Mouse (Mus musculus) kidney, postnatal 0 days (tissue): ENCODE measurements around the gene Tub. TPM values are rescaled to one million over a fixed set of nuclear protein-coding genes. Genes with fewer than 3 reads are reported as not detected.

ENCODE experiments used
- ATAC-seq: fragments of 200-750 bp; cut with Nextera tagmentation; replicated peaks from 2 replicates; pipeline ENCODE4 v1.8.0; 2017; ENCODE audit warnings: low read depth, moderate number of reproducible peaks, moderate TSS enrichment, moderate library complexity; ENCODE audit not compliant: low FRiP score
- DNase-seq: peaks from one replicate; pipeline ENCODE4 v3.0.0-alpha.2; 2016; ENCODE audit warnings: low spot score
- H3K27ac ChIP-seq: fragments of 300-500 bp; sonication (generic); 2 replicates; pipeline ENCODE4 v1.5.1; 2014; ENCODE audit warnings: mild to moderate bottlenecking
- H3K27me3 ChIP-seq: fragments of 300-500 bp; sonication (generic); 2 replicates; pipeline ENCODE4 v1.6.1; 2014; ENCODE audit warnings: low read length, mixed read lengths; ENCODE audit not compliant: insufficient read depth
- H3K36me3 ChIP-seq: fragments of 300-500 bp; sonication (generic); 2 replicates; pipeline ENCODE4 v1.6.1; 2014; ENCODE audit warnings: low read length, mixed read lengths; ENCODE audit not compliant: insufficient read depth
- H3K4me1 ChIP-seq: fragments of 300-500 bp; sonication (generic); replicated peaks from 2 replicates; pipeline ENCODE4 v1.6.1; 2014; ENCODE audit warnings: antibody characterized with exemption, low read length, mixed read lengths; ENCODE audit not compliant: insufficient read depth
- H3K4me2 ChIP-seq: fragments of 300-500 bp; sonication (generic); 2 replicates; pipeline ENCODE4 v1.6.1; 2014; ENCODE audit warnings: mild to moderate bottlenecking, low read length, moderate library complexity, mixed read lengths
- H3K4me3 ChIP-seq: fragments of 300-500 bp; sonication (generic); replicated peaks from 2 replicates; pipeline ENCODE4 v1.5.1; 2014; ENCODE audit warnings: low read depth, low read length
- H3K9ac ChIP-seq: fragments of 300-500 bp; sonication (generic); 2 replicates; pipeline ENCODE4 v1.6.1; 2014; ENCODE audit warnings: low read depth, low read length
- H3K9me3 ChIP-seq: fragments of 300-500 bp; sonication (generic); replicated peaks from 2 replicates; pipeline ENCODE4 v1.6.1; 2016; ENCODE audit warnings: low read length, inconsistent platforms, mixed read lengths
- CTCF ChIP-seq: IDR thresholded peaks from 2 replicates; pipeline ENCODE4 v1.5.1; 2016; ENCODE audit warnings: antibody characterized with exemption, low read depth, mild to moderate bottlenecking, moderate library complexity
- WGBS: fragments of 180-500 bp; shearing (Covaris S2); extraction: QIAGEN DNeasy Blood & Tissue Kit; methylation state at CpG from one replicate; pipeline ENCODE4 v1.1.7; 2014; 5-methylcytosine and 5-hydroxymethylcytosine counted together
- polyA plus RNA-seq: library from polyadenylated mRNA; unstranded; fragments of >200 nt; fragmentation: Nextera tagmentation; extraction: Ambion mirVana; gene quantifications from 2 replicates; pipeline ENCODE4 v1.2.1, GENCODE M21; 2015

The Tub gene
- polyA plus RNA-seq, 1 experiment from 2014 or later = 0.36 TPM

DNA sequence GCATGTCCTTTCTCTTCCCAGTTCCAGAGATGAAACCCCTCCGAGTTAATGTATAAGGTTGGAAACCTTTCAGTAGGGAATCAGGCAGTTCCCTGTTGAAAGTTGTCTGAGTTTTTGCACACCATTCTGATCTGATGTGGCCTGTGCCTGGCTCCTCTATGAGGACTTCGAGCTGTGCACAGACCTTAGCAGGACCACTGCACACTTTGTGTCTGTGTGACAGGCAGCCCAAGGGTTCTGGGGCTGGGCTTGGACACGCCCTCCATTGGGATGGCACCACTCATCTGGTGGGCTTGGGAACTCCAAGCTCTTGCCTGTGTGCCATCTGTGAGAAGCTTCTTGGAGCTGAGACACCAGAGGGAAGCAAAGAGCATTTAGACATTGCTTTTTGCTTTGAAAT lies 81.2 kb downstream of the Tub start:
- Histone ChIP-seq H3K9me3 (no peaks in the 10 kb centered on the region), H3K36me3 (no peaks in the 10 kb centered on the region), H3K9ac (no peak overlapping the region), H3K27ac (no peak overlapping the region), H3K27me3 (no peaks in the 10 kb centered on the region), H3K4me3 (no peak overlapping the region), H3K4me2 (no peak overlapping the region), H3K4me1 (no peaks in the 10 kb centered on the region)
- WGBS = 81% methylated on average over 3 of the region's 3 CpGs
- no peak for TF ChIP-seq CTCF
- DNase-seq (no peak), ATAC-seq (no peak)

DNA sequence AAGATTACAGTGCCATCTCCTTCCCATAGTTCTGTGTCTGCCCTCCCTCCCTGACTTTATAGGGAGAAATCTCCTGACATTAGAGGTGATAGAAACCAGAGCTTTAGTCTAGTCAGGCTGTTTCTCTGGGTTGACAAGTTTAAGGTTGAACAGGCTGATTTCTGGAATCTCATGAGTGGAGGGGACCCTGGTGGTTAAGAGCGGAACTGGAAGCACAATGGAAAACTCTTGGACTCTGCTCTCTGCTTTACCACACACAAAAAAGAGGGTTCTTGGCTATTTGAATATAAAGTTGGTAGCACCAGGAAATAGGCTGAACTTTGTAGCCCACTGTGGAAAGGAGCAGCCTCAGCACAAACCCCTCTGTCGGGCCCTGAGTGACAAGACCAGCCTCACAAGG lies 81.9 kb downstream of the Tub start:
- Histone ChIP-seq H3K27ac (no peak overlapping the region), H3K27me3 (no peaks in the 10 kb centered on the region), H3K4me1 (no peaks in the 10 kb centered on the region), H3K4me2 (no peak overlapping the region), H3K4me3 (no peak overlapping the region), H3K36me3 (no peaks in the 10 kb centered on the region), H3K9me3 (no peaks in the 10 kb centered on the region), H3K9ac (no peak overlapping the region)
- DNase-seq (no peak), ATAC-seq (no peak)
- WGBS = 79% methylated on average over 2 of the region's 2 CpGs
- TF ChIP-seq CTCF = peak; percentile 32

DNA sequence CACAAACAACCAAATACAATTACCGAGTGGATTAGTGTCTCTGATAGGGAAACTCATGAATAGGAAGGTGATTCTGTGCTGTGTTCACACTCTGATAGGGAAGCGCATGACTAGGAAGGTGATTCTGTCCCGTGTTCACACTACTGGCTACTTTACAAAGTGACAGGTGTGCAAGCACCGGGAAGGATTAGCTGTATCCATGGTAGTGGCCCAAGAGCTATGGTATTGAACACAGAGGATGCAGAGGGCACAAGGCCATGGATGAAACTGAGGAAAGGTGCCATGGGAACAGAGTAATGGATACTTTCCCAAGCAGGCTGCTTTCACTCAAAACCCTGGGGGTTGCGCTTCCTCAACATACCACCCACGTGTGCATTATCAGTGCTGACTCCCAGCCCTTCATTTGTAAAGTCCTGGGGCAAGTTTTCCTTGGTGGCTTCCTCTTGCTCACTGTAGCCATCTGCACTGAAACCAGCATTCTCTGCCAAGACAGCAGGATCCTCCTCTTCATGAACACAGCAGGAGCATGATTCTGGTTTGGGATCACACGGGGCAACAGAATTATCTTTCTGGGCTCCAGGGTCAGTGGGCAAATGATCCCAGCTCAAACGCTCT lies 88.1 kb downstream of the Tub start:
- TF ChIP-seq CTCF = no peak
- Histone ChIP-seq H3K27me3 (no peaks in the 10 kb centered on the region), H3K4me2 (no peak overlapping the region), H3K9me3 (no peaks in the 10 kb centered on the region), H3K4me3 (no peak overlapping the region), H3K9ac (no peak overlapping the region), H3K27ac (no peak overlapping the region), H3K36me3 (no peaks in the 10 kb centered on the region), H3K4me1 (no peaks in the 10 kb centered on the region)
- 77% methylated on average over 8 of the region's 8 CpGs for whole genome bisulfite sequencing
- no peak for ATAC-seq
- DNase-seq = no peak

DNA sequence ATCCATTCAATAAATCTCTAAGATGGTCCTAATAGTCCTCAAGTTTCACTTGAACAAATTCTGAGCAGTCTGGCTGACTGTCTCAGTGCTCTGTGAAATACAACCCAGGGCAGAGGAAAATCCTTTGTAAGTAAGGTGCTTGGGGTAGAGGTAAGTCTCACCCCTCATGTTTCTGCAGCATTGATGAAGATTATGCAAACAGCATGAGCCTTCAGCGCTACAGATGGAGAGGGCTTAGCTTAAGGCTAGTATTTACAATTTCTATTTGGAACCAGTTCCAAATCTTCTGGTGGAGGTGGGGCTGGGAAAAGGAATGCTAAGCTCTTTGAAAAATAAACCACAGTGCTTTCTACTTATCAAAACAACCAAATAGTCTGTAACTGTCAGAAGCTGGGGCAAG lies 88.8 kb downstream of the Tub start:
- no peak for ATAC-seq
- Histone ChIP-seq H3K4me1 (no peaks in the 10 kb centered on the region), H3K27me3 (no peaks in the 10 kb centered on the region), H3K9ac (no peak overlapping the region), H3K9me3 (no peaks in the 10 kb centered on the region), H3K36me3 (no peaks in the 10 kb centered on the region), H3K4me3 (no peak overlapping the region), H3K27ac (no peak overlapping the region), H3K4me2 (no peak overlapping the region)
- no peak for DNase-seq
- 35% methylated on average over 1 of the region's 1 CpGs for WGBS
- no peak for TF ChIP-seq CTCF

DNA sequence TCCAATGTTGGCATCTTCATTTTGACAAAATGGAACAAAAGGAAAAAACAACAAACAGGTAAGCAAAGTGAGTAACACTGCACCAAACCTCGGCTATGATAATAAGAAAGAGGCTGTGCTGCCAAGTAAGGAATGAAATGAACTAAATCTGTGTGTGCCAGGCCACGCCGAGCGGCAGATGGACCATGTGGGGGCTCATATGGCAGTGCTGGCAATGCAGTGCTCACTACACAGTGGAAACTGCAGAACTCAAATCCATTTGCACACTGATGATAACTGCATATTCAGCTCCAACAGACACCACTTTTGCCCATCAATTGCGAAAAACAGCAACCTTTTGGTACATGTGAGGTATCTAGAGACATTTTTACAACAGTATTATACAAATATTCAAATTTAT lies 89.3 kb downstream of the Tub start:
- DNase-seq (no peak), ATAC-seq (no peak)
- Histone ChIP-seq H3K4me3 (no peak overlapping the region), H3K9ac (no peak overlapping the region), H3K27ac (no peak overlapping the region), H3K27me3 (no peaks in the 10 kb centered on the region), H3K4me1 (no peaks in the 10 kb centered on the region), H3K9me3 (no peaks in the 10 kb centered on the region), H3K36me3 (no peaks in the 10 kb centered on the region), H3K4me2 (no peak overlapping the region)
- 75% methylated on average over 5 of the region's 5 CpGs for WGBS
- TF ChIP-seq CTCF = no peak

DNA sequence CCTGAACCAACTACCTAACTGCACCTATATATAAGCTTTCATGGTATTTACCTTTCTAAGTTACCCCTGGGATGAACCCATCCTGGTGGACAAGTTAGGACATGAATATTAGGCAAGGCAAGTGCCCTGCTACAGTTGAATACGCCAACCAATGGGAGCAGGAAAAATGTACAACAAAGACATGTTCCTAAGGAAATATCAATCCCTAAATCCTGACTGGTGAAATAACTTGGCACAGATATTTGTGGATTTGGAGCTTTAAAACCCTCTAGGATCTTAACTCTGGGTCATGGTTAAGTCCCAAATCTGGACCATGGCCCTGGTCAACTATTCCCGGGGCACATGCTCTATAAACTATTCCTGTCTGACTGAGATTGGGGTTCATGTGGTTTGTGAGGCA lies 95.7 kb downstream of the Tub start:
- Histone ChIP-seq H3K36me3 (no peaks in the 10 kb centered on the region), H3K4me1 (no peaks in the 10 kb centered on the region), H3K9ac (no peak overlapping the region), H3K27ac (no peak overlapping the region), H3K27me3 (no peaks in the 10 kb centered on the region), H3K9me3 (no peaks in the 10 kb centered on the region), H3K4me3 (no peak overlapping the region), H3K4me2 (no peak overlapping the region)
- WGBS = 94% methylated on average over 2 of the region's 2 CpGs
- DNase-seq (no peak), ATAC-seq (no peak)
- no peak for TF ChIP-seq CTCF

DNA sequence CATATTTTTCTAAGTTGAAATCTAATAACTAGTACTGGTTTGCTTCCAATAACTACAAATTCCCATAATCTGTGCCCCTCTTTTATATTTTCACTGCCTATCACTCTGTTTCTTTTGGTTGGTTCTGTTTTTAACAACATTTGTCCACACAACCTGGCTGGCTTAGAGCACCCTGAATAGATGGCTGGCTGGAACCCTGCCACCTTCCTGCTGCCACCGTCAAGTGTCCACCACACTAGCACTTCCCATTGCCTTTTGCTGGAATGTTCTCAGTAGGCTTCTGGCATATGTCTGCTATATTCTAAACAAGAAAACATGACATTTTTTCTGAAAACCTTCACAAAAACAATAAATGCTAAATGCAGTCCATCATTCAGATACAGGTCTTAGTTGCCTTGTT lies 100.7 kb downstream of the Tub start:
- H3K9ac ChIP-seq = no peak overlapping the region
- no peaks in the 10 kb centered on the region for H3K36me3 ChIP-seq
- ATAC-seq (no peak), DNase-seq (no peak)
- no peak overlapping the region for H3K4me3 ChIP-seq
- H3K27ac ChIP-seq = no peak overlapping the region
- no peaks in the 10 kb centered on the region for H3K27me3 ChIP-seq
- H3K4me1 ChIP-seq = no peaks in the 10 kb centered on the region
- no peak overlapping the region for H3K4me2 ChIP-seq
- 95% methylated on average over 1 of the region's 1 CpGs for WGBS
- H3K9me3 ChIP-seq = no peaks in the 10 kb centered on the region
- no peak for TF ChIP-seq CTCF
